Mouse (Mus musculus) spleen, adult 12 weeks (tissue): ENCODE measurements around the gene Rngtt.

Experiments
- DNase-seq: peaks from one replicate; pipeline ENCODE4 v3.0.0; 2022; ENCODE audit warnings: low spot score

Gene Rngtt

GRCm38 (mm10) chr4:33514108-33515000, 204.2 kb downstream of the Rngtt start:
- DNase-seq, result no peak

- DNase-seq, result no peak
These were observed 210.1 kb downstream of the Rngtt start for GRCm38 (mm10) chr4:33520196-33520595.

- DNase-seq, result no peak
These were observed 210.8 kb downstream of the Rngtt start for GRCm38 (mm10) chr4:33520938-33521337.

GRCm38 (mm10) chr4:33523774-33524173, 213.7 kb downstream of the Rngtt start:
- no peak for DNase-seq

GRCm38 (mm10) chr4:33524481-33525141, 214.5 kb downstream of the Rngtt start:
- no peak for DNase-seq

GRCm38 (mm10) chr4:33525272-33525671, 215.2 kb downstream of the Rngtt start:
- no peak for DNase-seq

- no peak for DNase-seq
These were observed 216.0 kb downstream of the Rngtt start for GRCm38 (mm10) chr4:33526092-33526491.

- DNase-seq, result no peak
These were observed 216.6 kb downstream of the Rngtt start for GRCm38 (mm10) chr4:33526675-33527074.

GRCm38 (mm10) chr4:33532596-33532995, 222.5 kb downstream of the Rngtt start:
- no peak for DNase-seq

GRCm38 (mm10) chr4:33544755-33545576, 234.9 kb downstream of the Rngtt start:
- no peak for DNase-seq

GRCm38 (mm10) chr4:33545577-33545879, 235.4 kb downstream of the Rngtt start:
- no peak for DNase-seq

GRCm38 (mm10) chr4:33546278-33546677, 236.2 kb downstream of the Rngtt start:
- DNase-seq, result no peak

- DNase-seq, result no peak
These were observed 237.3 kb downstream of the Rngtt start for GRCm38 (mm10) chr4:33547315-33547929.

GRCm38 (mm10) chr4:33549606-33550005, 239.5 kb downstream of the Rngtt start:
- no peak for DNase-seq
